Comparison of ENCODE assay signal across 13 mouse cellular contexts in the genomic region with DNA sequence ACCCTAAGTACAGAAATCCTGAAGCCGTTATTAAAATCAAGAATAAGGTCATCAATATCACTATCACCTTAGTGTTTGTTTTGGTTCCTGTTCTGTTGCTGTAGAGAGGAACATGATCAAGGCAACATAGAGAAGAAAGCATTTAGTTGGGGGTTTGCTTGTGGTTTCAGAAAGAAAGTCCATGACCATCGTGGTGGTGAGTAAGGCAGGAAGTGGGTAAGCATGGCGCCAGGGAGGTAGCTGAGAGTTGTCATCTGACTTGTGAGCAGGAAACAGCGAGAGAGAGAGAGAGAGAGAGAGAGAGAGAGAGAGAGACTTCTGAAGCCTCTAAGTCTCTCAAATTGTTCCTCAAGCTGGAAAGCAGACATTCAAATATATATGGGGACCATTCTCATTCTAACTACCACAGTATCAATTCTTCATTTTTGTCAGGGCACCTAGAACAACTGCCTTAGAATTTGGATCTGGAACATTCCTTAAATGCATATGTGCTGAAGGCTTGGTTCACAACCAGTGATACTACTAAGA. TPM values are rescaled to one million over a fixed set of nuclear protein-coding genes. Genes with fewer than 3 reads are reported as not detected.
DNase-seq lines count a peak whose midpoint lies in the region; ATAC-seq and TF ChIP-seq lines count a peak whose summit lies in the region.
"Had no signal": no experiment of that assay in that cellular context is flagged by ENCODE, and none has a peak within 500 bp of the region (broad histone marks: within the 10 kb centered on the region; RNA-seq: fewer than 3 reads in every experiment).

No protein-coding gene starts in this region.

- H3K27me3 ChIP-seq in G1E (ENCODE audit: insufficient read depth, low read length) = no peaks in the 10 kb centered on the region
- H3K27me3 ChIP-seq in splenic B cell, adult 2 months (ENCODE audit: control insufficient read depth, insufficient read depth, low read length, poor library complexity, severe bottlenecking) = no peaks in the 10 kb centered on the region
- H3K27me3 ChIP-seq: forebrain, embryonic 13.5 days; neural tube, embryonic 13.5 days; stomach, embryonic 15.5 days had no signal

- no peak overlapping the region for H3K4me3 ChIP-seq in G1E (ENCODE audit: low read depth, low read length)
- H3K4me3 ChIP-seq: forebrain, embryonic 13.5 days; neural tube, embryonic 13.5 days; stomach, embryonic 15.5 days had no signal

- no peak for TF ChIP-seq CTCF in G1E (IDR thresholded peaks at IDR 0.05; ENCODE audit: low read depth, low read length)

- peak; percentile 68 to 79 for DNase-seq in B cell, adult 2 months
- peak; percentile 14 for DNase-seq in G1E (ENCODE audit: low spot score)
- peak; percentile 83 for DNase-seq in splenic B cell, adult 2 months (ENCODE audit: low read depth, low spot score)
- DNase-seq in kidney, adult 8-10 months = no peak
- DNase-seq in urinary bladder, postnatal 4 days (ENCODE audit: low spot score in 2 of 2) = no peak
- DNase-seq in cerebellum, postnatal 36 days = no peak
- no peak for DNase-seq in gastrocnemius, postnatal 36 days
- DNase-seq: kidney, adult 9 months; layer of hippocampus, adult 9-11 months had no signal

- H3K4me1 ChIP-seq in G1E (ENCODE audit: insufficient read depth, low read depth, low read length) = peaks cover 23% of the 10 kb centered on the region
- H3K4me1 ChIP-seq: forebrain, embryonic 13.5 days; neural tube, embryonic 13.5 days; stomach, embryonic 15.5 days had no signal

- no peaks in the 10 kb centered on the region for H3K36me3 ChIP-seq in G1E (replicated peaks)
- no peaks in the 10 kb centered on the region for H3K36me3 ChIP-seq in splenic B cell, adult 2 months (ENCODE audit: control insufficient read depth, insufficient read depth, low read length, poor library complexity, severe bottlenecking)
- H3K36me3 ChIP-seq: neural tube, embryonic 13.5 days; stomach, embryonic 15.5 days had no signal

- ATAC-seq in G1E (ENCODE audit: extremely low read depth, insufficient number of reproducible peaks, low FRiP score, poor library complexity, severe bottlenecking) = peak; percentile 85
- peak; percentile 100 for ATAC-seq in inflammation-experienced regulatory T-cells, adult 6 months
- ATAC-seq: forebrain, embryonic 13.5 days had no signal

- H3K9me3 ChIP-seq in G1E (replicated peaks) = peaks cover 4% of the 10 kb centered on the region; the same call in 1 of the 2 replicates
- H3K9me3 ChIP-seq: forebrain, embryonic 13.5 days; neural tube, embryonic 13.5 days; stomach, embryonic 15.5 days had no signal

- intact Hi-C loops in gastrocnemius, postnatal 36 days (cut with DNase I) = no loop called here

RNA-seq across cellular contexts. Expression of a gene that starts 10.9 kb away (rescaled TPM):
- not detected in 2 replicates for total RNA-seq in G1E (2014; fragmentation: Nextera tagmentation)
- 0.05 and 0.06 TPM in 2 replicates for total RNA-seq in G1E (2017)
- 0.01 TPM in 1 of 2 replicates, not detected in the other for polyA plus RNA-seq in G1E (2012)
- under 1 TPM in 1 of 3 experiments, not detected in 2; 0.05 TPM for polyA plus RNA-seq in inflammation-experienced regulatory T-cells, adult 6 months (2017; shearing (Covaris generic))
- not detected for total RNA-seq in gastrocnemius, postnatal 36 days (2021)

RNA-seq across cellular contexts. Expression of a gene that starts 37.7 kb away (rescaled TPM):
- 53.7 and 58.8 TPM in 2 replicates for total RNA-seq in G1E (2014; fragmentation: Nextera tagmentation)
- 99.7 and 111 TPM in 2 replicates for total RNA-seq in G1E (2017)
- 48.5 and 105 TPM in 2 replicates for polyA plus RNA-seq in G1E (2012)
- 100 to 1,000 TPM; 115 to 129 (median 128) TPM for polyA plus RNA-seq in inflammation-experienced regulatory T-cells, adult 6 months (2017; shearing (Covaris generic))
- 100 to 1,000 TPM; 325 to 363 TPM for total RNA-seq in gastrocnemius, postnatal 36 days (2021)

Comparison
In these comparisons a context has a peak if more than half of its experiments do, and no peak if none do; other contexts are left out.
1. DNase-seq: peak in B cell, adult 2 months (2 of 2), G1E (single experiment) and splenic B cell, adult 2 months (single experiment); none in kidney, adult 8-10 months (0 of 2), urinary bladder, postnatal 4 days (0 of 2), cerebellum, postnatal 36 days (0 of 2) and gastrocnemius, postnatal 36 days (0 of 2).